Mouse (Mus musculus) neural tube, embryonic 13.5 days (tissue): ENCODE measurements around the gene Abce1. TPM values are rescaled to one million over a fixed set of nuclear protein-coding genes. Genes with fewer than 3 reads are reported as not detected.
A peak's percentile ranks its signal among the peaks of the same experiment; 100 is the strongest.

Source experiments
- ATAC-seq: fragments of 200-750 bp; cut with Nextera tagmentation; 2 replicates; pipeline ENCODE4 v1.8.0; 2017; ENCODE audit warnings: low read depth, mild to moderate bottlenecking, moderate TSS enrichment, moderate library complexity
- H3K27ac ChIP-seq: fragments of 300-500 bp; sonication (generic); replicated peaks from 2 replicates; pipeline ENCODE4 v1.5.1; 2015; ENCODE audit warnings: moderate library complexity, mild to moderate bottlenecking, inconsistent platforms
- H3K27me3 ChIP-seq: fragments of 300-500 bp; sonication (generic); 2 replicates; pipeline ENCODE4 v1.6.1; 2015; ENCODE audit warnings: mild to moderate bottlenecking, inconsistent platforms
- H3K36me3 ChIP-seq: fragments of 300-500 bp; sonication (generic); 2 replicates; pipeline ENCODE4 v1.6.1; 2015; ENCODE audit warnings: mild to moderate bottlenecking, inconsistent platforms
- H3K4me1 ChIP-seq: fragments of 300-500 bp; sonication (generic); replicated peaks from 2 replicates; pipeline ENCODE4 v1.6.1; 2015; ENCODE audit warnings: inconsistent platforms
- H3K4me2 ChIP-seq: fragments of 300-500 bp; sonication (generic); 2 replicates; pipeline ENCODE4 v1.6.1; 2015; ENCODE audit warnings: inconsistent platforms, mild to moderate bottlenecking, moderate library complexity
- H3K4me3 ChIP-seq: fragments of 300-500 bp; sonication (generic); 2 replicates; pipeline ENCODE4 v1.5.1; 2015; ENCODE audit warnings: mild to moderate bottlenecking, inconsistent platforms
- H3K9ac ChIP-seq: fragments of 300-500 bp; sonication (generic); 2 replicates; pipeline ENCODE4 v1.6.1; 2015; ENCODE audit warnings: moderate library complexity, mild to moderate bottlenecking, inconsistent platforms
- H3K9me3 ChIP-seq: fragments of 300-500 bp; sonication (generic); 2 replicates; pipeline ENCODE4 v1.6.1; 2016; ENCODE audit warnings: inconsistent platforms
- WGBS: fragments of 180-500 bp; shearing (Covaris S2); methylation state at CpG from one replicate; pipeline ENCODE4 v1.1.7; 2015; 5-methylcytosine and 5-hydroxymethylcytosine counted together
- polyA plus RNA-seq: library from polyadenylated mRNA; unstranded; fragments of >200 nt; fragmentation: Nextera tagmentation; extraction: Ambion mirVana; gene quantifications from 2 replicates; pipeline ENCODE4 v1.2.1, GENCODE M21; 2015

Abce1 gene
- polyA plus RNA-seq, 1 experiment from 2014 or later = 88.6 TPM

DNA sequence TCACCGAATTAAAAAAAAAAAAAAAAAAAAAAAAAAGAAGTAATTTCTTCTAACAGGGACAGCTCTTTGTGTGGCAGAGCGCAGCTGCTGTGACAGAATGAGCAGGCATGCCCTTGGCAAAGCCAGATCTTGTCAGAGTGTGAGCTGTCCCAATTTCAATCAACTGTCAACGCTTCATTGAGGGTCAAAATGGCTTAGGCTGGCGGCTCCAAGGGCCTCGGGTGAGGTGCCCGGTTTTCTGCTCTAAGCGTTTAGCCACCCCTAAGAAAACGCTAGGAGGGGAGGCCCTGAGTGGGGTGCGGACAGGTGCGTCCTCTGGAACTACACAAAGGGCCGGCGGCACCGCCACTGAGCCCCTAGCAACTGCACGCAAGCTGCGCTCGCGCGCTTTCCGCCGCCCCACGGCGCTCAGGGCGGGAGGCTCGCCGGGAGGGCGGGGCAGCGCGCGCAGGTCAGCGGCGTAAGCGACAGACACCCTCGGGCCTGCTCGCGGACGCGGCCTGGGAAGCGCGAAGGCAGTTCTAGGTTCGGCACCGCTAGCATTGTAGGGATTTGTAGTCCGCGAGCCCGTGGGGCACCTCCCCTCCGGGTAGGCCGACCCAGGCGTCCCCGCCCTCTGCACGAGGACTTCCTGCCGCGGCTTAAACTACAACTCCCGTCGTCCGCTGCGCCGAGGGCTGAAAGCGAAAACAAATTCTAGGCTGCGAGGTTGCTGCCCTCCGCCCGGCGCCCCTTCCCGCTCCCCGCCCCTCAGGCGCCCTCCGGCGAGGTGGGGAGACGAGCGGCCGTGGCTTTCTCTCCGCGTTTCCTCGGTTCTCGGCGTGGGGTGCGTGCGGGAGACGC, 72.6 kb downstream of the Abce1 start:
- WGBS = under 1% methylated on average over 72 of the region's 77 CpGs
- peak; percentile 99 for ATAC-seq

DNA sequence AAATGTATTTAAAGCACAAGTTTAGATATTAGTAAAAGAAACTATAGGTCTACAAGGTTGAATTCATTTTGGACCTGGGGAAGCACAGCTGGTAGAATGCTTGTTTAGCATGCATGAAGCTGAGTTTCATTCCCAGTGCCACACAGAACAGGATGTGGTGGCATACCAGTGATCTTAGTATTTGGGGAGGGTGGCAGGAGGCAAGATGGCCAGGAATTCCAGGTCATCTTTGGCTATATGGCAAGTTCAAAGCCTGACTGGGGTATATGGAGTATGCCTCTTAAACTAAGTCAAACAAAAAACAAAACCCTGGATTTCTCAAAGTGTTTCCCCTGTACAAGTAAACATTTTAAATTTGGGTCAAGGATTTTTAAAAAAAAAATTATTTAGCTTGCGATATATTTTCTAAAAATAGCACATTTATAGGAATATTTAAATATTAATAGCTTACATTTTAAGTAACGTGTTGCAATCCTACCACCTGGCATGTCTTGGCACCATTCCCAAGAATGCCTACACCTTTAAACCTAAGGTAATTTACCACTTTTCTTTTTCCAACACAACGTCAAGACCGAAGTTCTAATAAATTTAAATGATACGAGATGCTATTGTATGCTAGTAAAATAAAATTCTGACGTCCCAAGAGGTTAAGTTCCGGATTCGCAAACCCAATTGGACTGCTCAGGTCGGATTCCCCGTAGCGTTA, 73.4 kb downstream of the Abce1 start:
- Histone ChIP-seq H3K9me3 (no peaks in the 10 kb centered on the region), H3K4me3 (peak overlapping the region; percentile 91), H3K27me3 (no peaks in the 10 kb centered on the region), H3K27ac (peak overlapping the region; percentile 94), H3K4me2 (peak overlapping the region; percentile 57), H3K9ac (peak overlapping the region; percentile 91), H3K36me3 (no peaks in the 10 kb centered on the region), H3K4me1 (peaks cover 25% of the 10 kb centered on the region)
- no peak for ATAC-seq
- 8% methylated on average over 11 of the region's 11 CpGs for WGBS

More for the DNA sequence above, 72.6 kb downstream of the Abce1 start:
- Histone ChIP-seq H3K4me1 (peaks cover 30% of the 10 kb centered on the region), H3K27ac (peak overlapping the region; percentile 94), H3K4me2 (peak overlapping the region; percentile 74), H3K9ac (peak overlapping the region; percentile 91), H3K27me3 (no peaks in the 10 kb centered on the region), H3K36me3 (peaks cover under 1% of the 10 kb centered on the region; the same call in 1 of the 2 replicates), H3K9me3 (no peaks in the 10 kb centered on the region), H3K4me3 (peak overlapping the region; percentile 91)

DNA sequence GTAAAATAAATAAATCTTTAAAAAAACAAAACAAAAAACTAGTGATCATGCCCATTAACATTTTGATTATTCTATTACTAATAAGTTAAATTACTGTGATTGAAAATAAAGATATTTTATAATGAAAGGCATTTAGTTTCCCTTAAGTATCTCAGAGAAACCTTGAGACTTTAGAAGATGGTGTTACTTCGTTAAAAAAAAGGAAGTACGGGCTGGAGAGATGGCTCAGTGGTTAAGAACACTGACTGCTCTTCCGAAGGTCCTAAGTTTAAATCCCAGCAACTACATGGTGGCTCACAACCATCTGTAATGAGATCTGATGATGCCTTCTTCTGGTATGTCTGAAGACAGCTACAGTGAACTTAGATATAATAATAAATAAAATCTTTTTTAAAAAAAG, 74.3 kb downstream of the Abce1 start:
- no peak overlapping the region for H3K4me2 ChIP-seq
- H3K9me3 ChIP-seq = no peaks in the 10 kb centered on the region
- ATAC-seq = no peak
- H3K27me3 ChIP-seq = no peaks in the 10 kb centered on the region
- no peaks in the 10 kb centered on the region for H3K36me3 ChIP-seq
- WGBS = 90% methylated on average over 3 of the region's 3 CpGs
- H3K4me1 ChIP-seq = peaks cover 18% of the 10 kb centered on the region
- H3K4me3 ChIP-seq = no peak overlapping the region
- no peak overlapping the region for H3K9ac ChIP-seq
- H3K27ac ChIP-seq = no peak overlapping the region

DNA sequence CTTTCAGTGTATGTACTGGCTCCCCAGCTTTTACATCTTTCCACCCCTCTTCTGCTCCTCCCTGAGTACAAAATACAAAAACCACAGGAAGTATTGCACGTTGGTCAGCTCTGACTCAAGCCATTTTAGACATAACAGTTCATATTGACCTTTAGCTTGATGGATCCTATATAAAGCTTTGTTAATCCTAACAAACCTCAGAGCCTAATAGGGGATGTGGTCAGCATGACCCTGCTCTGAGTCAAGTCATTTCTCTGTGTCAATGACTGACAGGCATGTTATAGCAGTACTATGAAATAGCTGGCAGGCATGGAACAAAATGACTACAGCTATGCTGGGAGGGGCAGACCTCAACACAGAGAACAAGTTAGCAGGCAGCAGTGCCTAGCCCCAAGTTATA, 75.4 kb downstream of the Abce1 start:
- Histone ChIP-seq H3K9ac (no peak overlapping the region), H3K36me3 (no peaks in the 10 kb centered on the region), H3K27me3 (no peaks in the 10 kb centered on the region), H3K4me1 (peaks cover 7% of the 10 kb centered on the region), H3K9me3 (no peaks in the 10 kb centered on the region), H3K4me3 (no peak overlapping the region), H3K4me2 (no peak overlapping the region), H3K27ac (no peak overlapping the region)
- 92% methylated on average over 1 of the region's 1 CpGs for WGBS
- ATAC-seq = no peak

DNA sequence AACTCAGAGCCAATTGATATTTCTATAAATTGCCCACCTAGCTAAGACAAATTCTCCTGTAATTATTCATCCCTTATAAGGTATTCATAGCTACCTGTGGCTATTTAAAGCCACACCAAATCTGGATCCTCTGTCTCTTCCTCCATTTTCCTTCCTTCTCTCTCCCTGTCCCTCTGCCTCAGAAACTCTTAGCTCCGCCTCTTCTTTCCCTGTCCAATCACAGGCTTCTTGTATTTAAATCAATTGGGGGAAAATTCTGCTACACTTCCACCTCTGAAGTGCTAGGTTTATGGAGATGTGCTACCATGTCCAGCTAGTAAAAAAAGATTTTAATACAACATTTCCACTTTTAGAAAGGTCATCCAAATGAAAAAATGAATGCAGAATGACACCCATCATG, 76.0 kb downstream of the Abce1 start:
- Histone ChIP-seq H3K4me1 (peaks cover under 1% of the 10 kb centered on the region), H3K4me2 (no peak overlapping the region), H3K36me3 (no peaks in the 10 kb centered on the region), H3K27me3 (no peaks in the 10 kb centered on the region), H3K4me3 (no peak overlapping the region), H3K27ac (no peak overlapping the region), H3K9me3 (no peaks in the 10 kb centered on the region), H3K9ac (no peak overlapping the region)
- WGBS = 100% methylated on average over 1 of the region's 1 CpGs
- no peak for ATAC-seq

Other genes starting within 250 kb of the Abce1 start
- gene Otud4, start 72.1 kb downstream of the Abce1 start, polyA plus RNA-seq = 10.5 and 11.5 TPM in 2 replicates
- gene Anapc10, start 80 bp upstream of the Abce1 start, polyA plus RNA-seq = 39.1 and 46.5 TPM in 2 replicates